Mouse (Mus musculus) testis, adult 2 months (tissue): Measurements from ENCODE around the gene Ddit4. TPM values are rescaled to one million over a fixed set of nuclear protein-coding genes. Genes with fewer than 3 reads are reported as not detected.
"Not testable (repeated sequence)": the region's sequence is repeated elsewhere in the genome, so short reads cannot be mapped to it uniquely, and the experiment has no call there.

Source experiments
- H3K27ac ChIP-seq: fragments of 200-500 bp; 2 replicates; pipeline ENCODE4 v1.5.1; 2012; ENCODE audit warnings: low read depth, low read length; ENCODE audit not compliant: control insufficient read depth, insufficient read depth
- H3K27me3 ChIP-seq: fragments of 200-500 bp; 2 replicates; pipeline ENCODE4 v1.6.1; 2012; ENCODE audit warnings: mild to moderate bottlenecking, low read length, moderate library complexity; ENCODE audit not compliant: control insufficient read depth, insufficient read depth
- H3K36me3 ChIP-seq: fragments of 200-500 bp; 2 replicates; pipeline ENCODE4 v1.6.1; 2012; ENCODE audit warnings: mild to moderate bottlenecking, low read length; ENCODE audit not compliant: control insufficient read depth, insufficient read depth
- H3K4me1 ChIP-seq: fragments of 200-500 bp; 2 replicates; pipeline ENCODE4 v1.6.1; 2012; ENCODE audit warnings: low read length; ENCODE audit not compliant: control insufficient read depth, insufficient read depth
- H3K4me3 ChIP-seq: fragments of 200-500 bp; 2 replicates; pipeline ENCODE4 v1.5.1; 2012; ENCODE audit warnings: low read depth, mild to moderate bottlenecking, low read length, moderate library complexity, mixed read lengths; ENCODE audit not compliant: control insufficient read depth
- CTCF ChIP-seq: fragments of 200-500 bp; IDR thresholded peaks from 2 replicates; pipeline ENCODE4 v1.5.1; 2012; ENCODE audit warnings: low read depth, mild to moderate bottlenecking, inconsistent platforms, low read length, moderate library complexity; ENCODE audit not compliant: control insufficient read depth, insufficient read depth, insufficient replicate concordance
- POLR2A ChIP-seq: fragments of 200-500 bp; IDR thresholded peaks from 2 replicates; pipeline ENCODE4 v1.6.1; 2012; ENCODE audit warnings: low read depth, mild to moderate bottlenecking, inconsistent platforms, low read length, moderate library complexity; ENCODE audit not compliant: control insufficient read depth
- polyA plus RNA-seq: library from polyadenylated mRNA; depleted of rRNA; stranded (reverse); fragments of >200 nt; gene quantifications from 2 replicates; pipeline ENCODE4 v1.2.3, GENCODE M21; 2012; rRNA removed

Gene Ddit4
- 19.9 and 23.0 TPM in 2 replicates for polyA plus RNA-seq

- Histone ChIP-seq H3K36me3 (no peaks in the 10 kb centered on the region), H3K4me3 (peak within 1 kb of the TSS; percentile 92), H3K4me1 (peaks cover 35% of the 10 kb centered on the region), H3K27ac (peak within 1 kb of the TSS; percentile 92), H3K27me3 (no peaks in the 10 kb centered on the region)
- TF ChIP-seq POLR2A (peak; percentile 97), CTCF (no peak)
These were observed at the start of gene Ddit4 for GRCm38 (mm10) chr10:59951211-59952151. Gene Ddit4, minus strand, starts transcription at chr10:59951834.

GRCm38 (mm10) chr10:59999057-59999456 lies 47.4 kb upstream of the Ddit4 start:
- H3K27ac ChIP-seq = no peak overlapping the region
- H3K4me1 ChIP-seq = no peaks in the 10 kb centered on the region; the same call in 1 of the 2 replicates
- no peaks in the 10 kb centered on the region for H3K27me3 ChIP-seq
- no peak overlapping the region for H3K4me3 ChIP-seq
- no peaks in the 10 kb centered on the region; the same call in none of the 2 replicates for H3K36me3 ChIP-seq
- TF ChIP-seq POLR2A (no peak), CTCF (no peak)

GRCm38 (mm10) chr10:59997591-59997990 lies 46.0 kb upstream of the Ddit4 start:
- Histone ChIP-seq H3K4me1 (no peaks in the 10 kb centered on the region; the same call in 1 of the 2 replicates), H3K36me3 (no peaks in the 10 kb centered on the region; the same call in none of the 2 replicates), H3K4me3 (no peak overlapping the region), H3K27me3 (no peaks in the 10 kb centered on the region), H3K27ac (no peak overlapping the region)
- TF ChIP-seq POLR2A = no peak
- TF ChIP-seq CTCF = peak; percentile 5; the same call in 1 of the 2 replicates

- H3K27ac ChIP-seq = no peak overlapping the region
- H3K27me3 ChIP-seq = no peaks in the 10 kb centered on the region
- TF ChIP-seq CTCF = no peak
- TF ChIP-seq POLR2A = no peak
- H3K36me3 ChIP-seq = no peaks in the 10 kb centered on the region; the same call in 1 of the 2 replicates
- no peak overlapping the region for H3K4me3 ChIP-seq
- no peaks in the 10 kb centered on the region; the same call in 1 of the 2 replicates for H3K4me1 ChIP-seq
These were observed 44.3 kb upstream of the Ddit4 start for GRCm38 (mm10) chr10:59995889-59996288.

- not testable (repeated sequence) for H3K27ac ChIP-seq, H3K4me1 ChIP-seq, H3K36me3 ChIP-seq, H3K27me3 ChIP-seq, H3K4me3 ChIP-seq
These were observed 42.2 kb upstream of the Ddit4 start for GRCm38 (mm10) chr10:59993813-59994212.

- peaks cover 3% of the 10 kb centered on the region; the same call in 1 of the 2 replicates for H3K36me3 ChIP-seq
- H3K4me1 ChIP-seq = no peaks in the 10 kb centered on the region; the same call in 1 of the 2 replicates
- no peak overlapping the region for H3K4me3 ChIP-seq
- TF ChIP-seq CTCF (no peak), POLR2A (no peak)
- no peak overlapping the region for H3K27ac ChIP-seq
- H3K27me3 ChIP-seq = no peaks in the 10 kb centered on the region
These were observed 40.4 kb upstream of the Ddit4 start for GRCm38 (mm10) chr10:59992024-59992423.

GRCm38 (mm10) chr10:59991262-59991880 lies 39.7 kb upstream of the Ddit4 start:
- Histone ChIP-seq H3K27ac (no peak overlapping the region), H3K27me3 (no peaks in the 10 kb centered on the region), H3K4me1 (no peaks in the 10 kb centered on the region; the same call in 1 of the 2 replicates), H3K4me3 (no peak overlapping the region), H3K36me3 (peaks cover 3% of the 10 kb centered on the region; the same call in 1 of the 2 replicates)
- no peak for TF ChIP-seq CTCF
- no peak for TF ChIP-seq POLR2A
